Mouse (Mus musculus) lung, postnatal 0 days (tissue): ENCODE results near the gene Olfr15.

ENCODE experiments used
- CTCF ChIP-seq: IDR thresholded peaks from 2 replicates; pipeline ENCODE4 v1.5.1; 2016; ENCODE audit warnings: antibody characterized with exemption, mild to moderate bottlenecking
- EP300 ChIP-seq: IDR thresholded peaks from 2 replicates; pipeline ENCODE4 v1.6.1; 2016; ENCODE audit warnings: antibody characterized with exemption, mild to moderate bottlenecking, control low read depth

DNA sequence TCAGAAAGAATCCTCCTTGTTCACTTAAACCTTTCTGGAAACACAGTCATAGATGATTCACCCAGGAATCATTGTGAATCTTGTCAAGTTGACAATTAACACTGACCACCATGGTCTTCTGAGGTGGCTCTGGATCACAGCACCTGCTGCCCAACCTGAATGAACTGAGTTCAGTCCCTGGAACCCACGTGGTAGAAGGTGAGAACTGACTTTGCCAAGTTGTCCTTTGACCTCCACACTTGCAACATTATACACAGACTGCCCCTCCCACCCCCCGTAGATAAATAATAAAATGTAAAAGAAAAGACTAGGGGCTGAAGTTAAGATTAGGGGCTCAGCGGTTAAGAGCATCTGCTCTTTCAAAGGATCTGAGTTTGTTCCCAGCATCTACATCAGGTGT lies 2.7 kb upstream of the Olfr15 start:
- TF ChIP-seq CTCF (no peak), EP300 (no peak)
